ENCODE assay signal across 8 mouse cellular contexts in genomic region chr19:8718357-8718756, GRCm38 (mm10). TPM values are rescaled to one million over a fixed set of nuclear protein-coding genes. Genes with fewer than 3 reads are reported as not detected.
DNase-seq lines count a peak whose midpoint lies in the region; ATAC-seq and TF ChIP-seq lines count a peak whose summit lies in the region.

No protein-coding gene starts in this region.

- no peak for ATAC-seq in forebrain, embryonic 14.5 days
- no peak for ATAC-seq in forebrain, embryonic 16.5 days
- ATAC-seq in stomach, postnatal 0 days (ENCODE audit: low FRiP score, low TSS enrichment): no peak

- no peak for TF ChIP-seq EP300 in stomach, postnatal 0 days (optimal IDR thresholded peaks at IDR 0.05)

- H3K4me1 ChIP-seq in forebrain, embryonic 14.5 days (ENCODE audit: control insufficient read depth, insufficient read depth, low read length): peaks cover 13% of the 10 kb centered on the region; the same call in 1 of the 2 replicates
- peaks cover 23% of the 10 kb centered on the region for H3K4me1 ChIP-seq in forebrain, embryonic 16.5 days (replicated peaks; ENCODE audit: control insufficient read depth, insufficient read depth, low read length)
- H3K4me1 ChIP-seq in stomach, postnatal 0 days (replicated peaks; ENCODE audit: control insufficient read depth, insufficient read depth): no peaks in the 10 kb centered on the region

- TF ChIP-seq CTCF in brain, embryonic 14.5 days (IDR thresholded peaks at IDR 0.05; ENCODE audit: borderline replicate concordance, extremely low read depth, insufficient read depth, insufficient read length): peak; percentile 74; the same call in 1 of the 2 replicates
- peak; percentile 87 for TF ChIP-seq CTCF in stomach, postnatal 0 days (IDR thresholded peaks at IDR 0.05; ENCODE audit: low read depth)

- H3K9me3 ChIP-seq in forebrain, embryonic 14.5 days (replicated peaks; ENCODE audit: control insufficient read depth, low read length): no peaks in the 10 kb centered on the region
- H3K9me3 ChIP-seq in forebrain, embryonic 16.5 days (ENCODE audit: control insufficient read depth, low read length): no peaks in the 10 kb centered on the region
- no peaks in the 10 kb centered on the region for H3K9me3 ChIP-seq in stomach, postnatal 0 days (ENCODE audit: control insufficient read depth, low read length)

- H3K27me3 ChIP-seq in forebrain, embryonic 14.5 days (replicated peaks; ENCODE audit: control insufficient read depth, insufficient read depth, low read length): no peaks in the 10 kb centered on the region
- no peaks in the 10 kb centered on the region for H3K27me3 ChIP-seq in forebrain, embryonic 16.5 days (replicated peaks; ENCODE audit: control insufficient read depth, insufficient read depth, low read length)
- no peaks in the 10 kb centered on the region for H3K27me3 ChIP-seq in stomach, postnatal 0 days (ENCODE audit: control insufficient read depth, insufficient read depth, low read length)

- no peak overlapping the region for H3K4me2 ChIP-seq in forebrain, embryonic 14.5 days (ENCODE audit: low read length)
- H3K4me2 ChIP-seq in forebrain, embryonic 16.5 days (ENCODE audit: low read length): no peak overlapping the region
- H3K4me2 ChIP-seq in stomach, postnatal 0 days (replicated peaks; ENCODE audit: low read depth): no peak overlapping the region

- TF ChIP-seq POLR2A in brain, embryonic 14.5 days (IDR thresholded peaks at IDR 0.05; ENCODE audit: borderline replicate concordance, extremely low read depth, insufficient read depth, insufficient read length, poor library complexity, severe bottlenecking): no peak

- H3K9ac ChIP-seq in forebrain, embryonic 14.5 days (ENCODE audit: low read length): no peak overlapping the region
- H3K9ac ChIP-seq in forebrain, embryonic 16.5 days (replicated peaks; ENCODE audit: low read depth, low read length): no peak overlapping the region
- no peak overlapping the region for H3K9ac ChIP-seq in stomach, postnatal 0 days (ENCODE audit: low read length)

- H3K36me3 ChIP-seq in forebrain, embryonic 14.5 days (ENCODE audit: control insufficient read depth, insufficient read depth, low read length): no peaks in the 10 kb centered on the region
- H3K36me3 ChIP-seq in forebrain, embryonic 16.5 days (ENCODE audit: control insufficient read depth, insufficient read depth): no peaks in the 10 kb centered on the region
- H3K36me3 ChIP-seq in stomach, postnatal 0 days (ENCODE audit: control insufficient read depth, insufficient read depth, low read length): no peaks in the 10 kb centered on the region

- intact Hi-C loops in heart, postnatal 36 days (cut with DNase I): loop anchor here (5.0 kb wide), 1 partner anchor 389 kb away; no protein-coding TSS in a partner anchor

- H3K27ac ChIP-seq in forebrain, embryonic 14.5 days (ENCODE audit: low read depth, low read length): no peak overlapping the region
- H3K27ac ChIP-seq in forebrain, embryonic 16.5 days (ENCODE audit: low read length): no peak overlapping the region
- H3K27ac ChIP-seq in stomach, postnatal 0 days (replicated peaks): no peak overlapping the region

- DNase-seq in forebrain, embryonic 14.5 days (ENCODE audit: low spot score): peak; percentile 71
- DNase-seq in right cerebral cortex, postnatal 10 days (ENCODE audit: low spot score in 2 of 2): peak; percentile 63 to 68
- DNase-seq in right cerebral cortex, postnatal 25 days: no peak
- peak; percentile 83 for DNase-seq in brain, embryonic 14.5 days (ENCODE audit: low read depth)
- peak; percentile 63 to 66 for DNase-seq in heart, postnatal 36 days
- DNase-seq in lung, postnatal 14 days: peak; percentile 68
- peak; percentile 72 for DNase-seq in stomach, postnatal 0 days (ENCODE audit: low spot score)

- WGBS in forebrain, embryonic 14.5 days: 70% methylated on average over 3 of the region's 3 CpGs
- WGBS in forebrain, embryonic 16.5 days: 70% methylated on average over 3 of the region's 3 CpGs
- 58% methylated on average over 3 of the region's 3 CpGs for WGBS in stomach, postnatal 0 days

- H3K4me3 ChIP-seq in forebrain, embryonic 14.5 days (ENCODE audit: low read depth, low read length): no peak overlapping the region
- H3K4me3 ChIP-seq in forebrain, embryonic 16.5 days (replicated peaks; ENCODE audit: low read length): no peak overlapping the region
- H3K4me3 ChIP-seq in stomach, postnatal 0 days (ENCODE audit: low read depth, low read length): no peak overlapping the region

RNA-seq across cellular contexts. Expression of gene Slc3a2, which starts 4.8 kb away (rescaled TPM):
- 179 and 200 TPM in 2 replicates for polyA plus RNA-seq in forebrain, embryonic 14.5 days (2014; fragmentation: Nextera tagmentation; extraction: Ambion mirVana)
- polyA plus RNA-seq in forebrain, embryonic 16.5 days (2015; fragmentation: Nextera tagmentation; extraction: Ambion mirVana): 186 TPM in 2 replicates
- 147 and 159 TPM in 2 replicates for polyA plus RNA-seq in brain, embryonic 14.5 days (2012; rRNA removed)
- total RNA-seq in heart, postnatal 36 days (2021): 10 to 100 TPM; 37.7 to 43.0 TPM
- polyA plus RNA-seq in stomach, postnatal 0 days (2015; fragmentation: Nextera tagmentation; extraction: Ambion mirVana): 82.5 and 87.0 TPM in 2 replicates

RNA-seq across cellular contexts. Expression of gene Wdr74, which starts 17.3 kb away (rescaled TPM):
- 109 and 111 TPM in 2 replicates for polyA plus RNA-seq in forebrain, embryonic 14.5 days (2014; fragmentation: Nextera tagmentation; extraction: Ambion mirVana)
- 90.6 and 109 TPM in 2 replicates for polyA plus RNA-seq in forebrain, embryonic 16.5 days (2015; fragmentation: Nextera tagmentation; extraction: Ambion mirVana)
- polyA plus RNA-seq in brain, embryonic 14.5 days (2012; rRNA removed): 57.3 and 65.8 TPM in 2 replicates
- total RNA-seq in heart, postnatal 36 days (2021): 10 to 100 TPM; 22.0 to 22.4 TPM
- 55.6 and 55.7 TPM in 2 replicates for polyA plus RNA-seq in stomach, postnatal 0 days (2015; fragmentation: Nextera tagmentation; extraction: Ambion mirVana)

RNA-seq across cellular contexts. Expression of gene 1700092M07Rik, which starts 22.2 kb away (rescaled TPM):
- polyA plus RNA-seq in forebrain, embryonic 14.5 days (2014; fragmentation: Nextera tagmentation; extraction: Ambion mirVana): 0.77 and 1.1 TPM in 2 replicates
- polyA plus RNA-seq in forebrain, embryonic 16.5 days (2015; fragmentation: Nextera tagmentation; extraction: Ambion mirVana): 2.5 and 2.8 TPM in 2 replicates
- 1.9 and 2.4 TPM in 2 replicates for polyA plus RNA-seq in brain, embryonic 14.5 days (2012; rRNA removed)
- not detected for total RNA-seq in heart, postnatal 36 days (2021)
- 0.59 and 0.62 TPM in 2 replicates for polyA plus RNA-seq in stomach, postnatal 0 days (2015; fragmentation: Nextera tagmentation; extraction: Ambion mirVana)

RNA-seq across cellular contexts. Expression of gene Stx5a, which starts 22.9 kb away (rescaled TPM):
- 104 and 105 TPM in 2 replicates for polyA plus RNA-seq in forebrain, embryonic 14.5 days (2014; fragmentation: Nextera tagmentation; extraction: Ambion mirVana)
- polyA plus RNA-seq in forebrain, embryonic 16.5 days (2015; fragmentation: Nextera tagmentation; extraction: Ambion mirVana): 129 and 136 TPM in 2 replicates
- 117 TPM in 2 replicates for polyA plus RNA-seq in brain, embryonic 14.5 days (2012; rRNA removed)
- total RNA-seq in heart, postnatal 36 days (2021): 10 to 100 TPM; 28.1 to 29.8 TPM
- 81.9 and 82.2 TPM in 2 replicates for polyA plus RNA-seq in stomach, postnatal 0 days (2015; fragmentation: Nextera tagmentation; extraction: Ambion mirVana)

RNA-seq across cellular contexts. Expression of gene Nxf1, which starts 38.5 kb away (rescaled TPM):
- 162 and 178 TPM in 2 replicates for polyA plus RNA-seq in forebrain, embryonic 14.5 days (2014; fragmentation: Nextera tagmentation; extraction: Ambion mirVana)
- polyA plus RNA-seq in forebrain, embryonic 16.5 days (2015; fragmentation: Nextera tagmentation; extraction: Ambion mirVana): 200 and 218 TPM in 2 replicates
- polyA plus RNA-seq in brain, embryonic 14.5 days (2012; rRNA removed): 176 and 264 TPM in 2 replicates
- 10 to 100 TPM; 36.7 to 37.6 TPM for total RNA-seq in heart, postnatal 36 days (2021)
- polyA plus RNA-seq in stomach, postnatal 0 days (2015; fragmentation: Nextera tagmentation; extraction: Ambion mirVana): 57.5 and 61.6 TPM in 2 replicates
